Mouse (Mus musculus) embryonic stem cell, embryonic (primary cell): ENCODE data around the gene Hba-a1.

ENCODE experiments used
- CTCF ChIA-PET, 4 experiments: fragments of 300-600 bp in 2 of 4; fragments of 350-600 bp in 2 of 4; sonication (Branson Sonifier 250); formaldehyde crosslinking; loops; one replicate each; lab custom pipeline; 2022; ENCODE audit warnings: inconsistent platforms in 2 of 4; lab: Charles Lee
- POLR2A ChIA-PET, 4 experiments: fragments of 300-600 bp in 2 of 4; fragments of 350-600 bp in 2 of 4; sonication (Branson Sonifier 250); formaldehyde crosslinking; loops; one replicate each; lab custom pipeline; 2022; ENCODE audit warnings: antibody characterized with exemption in 4 of 4, inconsistent platforms in 1 of 4; lab: Charles Lee

Gene Hba-a1

DNA sequence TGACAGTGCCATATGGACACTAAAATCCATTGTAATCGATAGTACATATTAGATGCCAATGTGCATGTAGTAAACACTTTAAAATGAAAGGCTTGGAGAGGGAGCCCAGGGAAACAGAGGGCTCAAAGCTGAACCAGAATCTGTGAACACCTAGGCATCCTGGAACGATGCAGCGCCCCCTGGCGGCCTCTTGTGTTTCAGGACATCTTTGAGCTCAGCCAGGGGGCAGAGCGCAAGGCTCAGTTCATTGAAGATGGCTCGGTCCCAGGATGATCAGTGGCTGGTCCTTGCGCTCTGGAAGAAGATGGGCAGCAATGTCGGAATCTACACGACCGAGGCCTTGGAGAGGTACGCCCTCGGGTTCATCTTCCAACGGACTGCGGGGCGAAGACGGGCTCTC lies 16.6 kb downstream of the Hba-a1 start, which contains the start of gene Hbq1a:
TSS of gene Hbq1a (plus strand) at position 205 of the 400 bp plus-strand sequence.
- ChIA-PET CTCF (interaction anchor here (0.6 to 1.8 kb wide), 38 partner anchors 10 to 905 kb away, joined by 3 to 49 read pairs (median 4); partner anchors contain the start of genes Hbq1b (in 2 of the 4), Snrnp25 (in 1 of the 4) and Ubtd2 (in 1 of the 4)), POLR2A (interaction anchor here in 1 of 4 experiments (0.8 to 1.2 kb wide), 4 partner anchors 13 to 81 kb away, joined by 3 to 6 read pairs (median 4); partner anchors contain the start of gene Hbq1b)

DNA sequence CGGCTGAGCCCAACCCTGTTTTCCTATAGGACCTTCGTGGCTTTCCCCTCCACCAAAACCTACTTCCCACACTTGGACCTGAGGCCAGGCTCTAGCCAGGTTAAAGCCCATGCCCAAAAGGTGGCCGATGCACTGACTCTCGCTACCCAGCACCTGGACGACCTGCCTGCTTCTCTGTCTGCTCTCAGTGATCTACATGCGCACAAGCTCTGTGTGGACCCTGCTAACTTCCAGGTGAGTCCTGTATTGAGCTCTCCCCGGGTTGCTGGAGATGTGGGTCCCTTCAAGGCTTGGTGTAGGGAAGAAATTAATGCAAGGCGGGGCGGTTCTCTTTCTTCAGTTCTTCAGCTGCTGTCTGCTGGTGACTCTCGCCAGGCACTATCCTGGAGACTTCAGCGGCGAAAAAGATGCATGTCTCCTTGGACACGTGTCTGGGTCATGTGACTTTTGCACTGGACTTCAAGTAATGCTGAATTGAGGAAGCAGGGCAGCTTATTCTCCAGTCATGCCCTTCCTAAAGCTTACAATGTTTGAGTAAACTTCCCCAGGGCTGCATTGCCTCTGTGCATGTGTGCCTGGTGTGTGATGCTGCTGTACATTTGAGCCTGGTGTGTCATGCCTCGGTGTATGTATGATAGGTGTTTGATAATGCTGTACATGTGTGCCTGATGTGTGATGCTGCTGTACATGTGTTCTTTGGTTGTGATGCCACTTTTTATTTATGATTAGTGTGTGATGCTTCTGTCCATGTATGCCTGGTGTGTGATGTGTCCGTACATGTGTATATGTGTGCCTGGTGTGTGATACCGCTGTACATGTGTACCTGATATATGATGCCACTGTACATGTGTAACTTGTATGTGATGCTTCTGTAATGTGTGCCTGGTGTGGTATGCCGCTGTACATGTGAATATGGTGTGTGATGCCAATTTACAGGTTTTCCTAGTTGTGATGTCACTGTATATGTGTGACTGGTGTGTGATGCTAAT lies 17.3 kb downstream of the Hba-a1 start:
- CTCF ChIA-PET = interaction anchor here (0.7 to 1.8 kb wide), 36 partner anchors 10 to 906 kb away, joined by 3 to 49 read pairs (median 4); partner anchors contain the start of genes Hbq1b (in 2 of the 4), Snrnp25 (in 1 of the 4) and Ubtd2 (in 1 of the 4)
- POLR2A ChIA-PET = interaction anchor here in 1 of 4 experiments (0.8 to 1.2 kb wide), 4 partner anchors 14 to 82 kb away, joined by 3 to 6 read pairs (median 4); partner anchors contain the start of gene Hbq1b

DNA sequence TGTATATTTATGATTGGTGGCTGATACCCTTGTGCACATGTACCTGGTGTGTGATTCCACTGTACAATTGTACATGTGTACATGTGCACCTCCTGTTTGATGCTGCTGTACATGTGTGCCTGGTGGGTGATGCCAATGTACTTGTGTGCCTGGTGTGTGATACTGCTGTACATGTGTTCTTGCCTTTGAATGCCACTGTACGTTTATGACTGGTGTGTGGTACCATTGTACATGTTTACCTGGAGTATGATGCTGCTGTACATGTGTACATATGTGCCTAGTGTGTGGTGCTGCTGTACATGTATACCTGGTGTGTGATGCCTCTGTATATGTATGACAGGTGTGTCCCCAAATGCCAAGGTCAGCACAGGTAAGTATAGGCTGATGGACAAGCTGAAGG lies 18.2 kb downstream of the Hba-a1 start:
- CTCF ChIA-PET = no interaction called here
- POLR2A ChIA-PET = no interaction called here

DNA sequence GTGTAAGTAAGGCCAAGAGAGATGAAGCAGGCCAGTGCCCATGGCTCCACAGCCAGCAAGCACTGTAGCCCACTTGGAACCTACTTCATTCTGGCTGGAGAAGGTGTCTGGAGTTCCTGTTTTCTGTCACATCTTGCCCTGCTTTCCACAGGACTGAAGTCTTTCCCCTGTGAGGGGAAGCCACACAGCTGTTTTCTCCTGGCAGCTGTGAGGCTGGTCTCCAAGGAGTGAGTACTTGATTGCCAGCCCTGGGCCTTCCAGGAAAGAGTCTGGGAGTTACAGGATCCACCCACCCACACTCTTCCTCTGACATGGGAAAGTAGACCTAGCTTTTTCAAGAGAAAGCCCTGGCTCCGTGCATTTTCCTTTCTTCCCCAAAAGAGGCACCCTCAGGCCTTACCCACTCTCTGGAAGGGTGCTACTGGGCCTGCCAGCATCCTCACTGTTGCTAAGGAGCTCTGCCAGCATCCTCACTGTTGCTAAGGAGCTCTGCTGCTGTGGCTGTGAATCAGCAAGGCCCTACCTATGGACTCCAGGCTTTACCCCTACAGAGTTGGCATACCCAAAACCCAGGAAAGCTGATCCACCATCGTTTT lies 19.6 kb downstream of the Hba-a1 start:
- POLR2A ChIA-PET = interaction anchor here in 3 of 4 experiments (0.6 to 1.7 kb wide), 4 partner anchors 17 to 288 kb away, joined by 3 to 6 read pairs (median 4); no protein-coding TSS in a partner anchor
- CTCF ChIA-PET = interaction anchor here (0.8 to 1.5 kb wide), 8 partner anchors 9 to 98 kb away, joined by 3 to 8 read pairs (median 4); partner anchors contain the start of genes Hbq1b (in 1 of the 4) and Snrnp25 (in 1 of the 4)

DNA sequence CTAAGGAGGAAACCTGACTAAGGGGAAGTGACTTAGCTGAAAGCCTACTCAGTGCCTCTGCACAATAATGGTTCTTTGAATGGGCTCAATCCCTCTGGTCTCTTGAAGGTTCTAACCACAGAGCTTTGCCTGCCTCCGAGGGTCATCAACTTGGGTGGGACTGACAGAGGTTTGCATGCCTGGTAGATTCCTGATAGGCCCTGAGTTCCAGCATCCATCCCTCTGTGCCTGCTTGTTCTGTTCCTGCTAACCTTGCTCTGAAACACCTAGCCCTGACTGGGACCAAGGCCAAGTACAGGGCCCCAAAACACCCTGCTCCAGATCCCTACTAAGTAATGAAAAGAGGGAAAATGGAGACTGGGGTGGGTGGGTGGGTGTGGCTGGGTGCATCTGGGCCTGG lies 20.1 kb downstream of the Hba-a1 start:
- ChIA-PET POLR2A (interaction anchor here in 2 of 4 experiments (0.6 to 1.7 kb wide), 3 partner anchors 17 to 289 kb away, joined by 3 to 6 read pairs (median 3); no protein-coding TSS in a partner anchor), CTCF (interaction anchor here (0.8 to 1.5 kb wide), 8 partner anchors 9 to 98 kb away, joined by 3 to 8 read pairs (median 4); partner anchors contain the start of genes Hbq1b (in 1 of the 4) and Snrnp25 (in 1 of the 4))

DNA sequence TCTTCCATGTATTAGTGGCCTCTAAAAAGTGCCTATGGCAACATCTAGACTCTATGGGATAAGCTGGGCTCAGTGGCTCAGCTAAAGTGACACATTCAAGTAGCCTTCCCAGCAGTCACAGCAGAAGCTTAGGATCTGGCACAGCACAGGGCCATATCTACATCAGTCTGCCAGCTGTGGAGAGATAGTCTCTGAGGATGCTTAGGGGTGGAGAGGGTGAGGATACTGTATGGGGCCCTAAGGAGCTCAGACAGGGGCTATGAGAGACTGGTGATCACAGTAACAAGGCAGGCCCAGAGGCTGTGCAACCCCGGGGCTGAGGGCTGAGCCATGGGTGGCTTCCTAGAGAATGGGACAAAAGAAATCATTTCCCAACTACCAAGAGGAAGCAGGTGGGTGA lies 23.7 kb downstream of the Hba-a1 start:
- POLR2A ChIA-PET = interaction anchor here in 1 of 4 experiments (2.0 kb wide), 1 partner anchor 14 kb away, joined by 7 read pairs; no protein-coding TSS in a partner anchor
- CTCF ChIA-PET = interaction anchor here in 3 of 4 experiments (0.6 to 4.7 kb wide), 6 partner anchors 14 to 124 kb away, joined by 3 to 22 read pairs (median 4); partner anchors contain the start of gene Hbq1b (in 1 of the 3)

DNA sequence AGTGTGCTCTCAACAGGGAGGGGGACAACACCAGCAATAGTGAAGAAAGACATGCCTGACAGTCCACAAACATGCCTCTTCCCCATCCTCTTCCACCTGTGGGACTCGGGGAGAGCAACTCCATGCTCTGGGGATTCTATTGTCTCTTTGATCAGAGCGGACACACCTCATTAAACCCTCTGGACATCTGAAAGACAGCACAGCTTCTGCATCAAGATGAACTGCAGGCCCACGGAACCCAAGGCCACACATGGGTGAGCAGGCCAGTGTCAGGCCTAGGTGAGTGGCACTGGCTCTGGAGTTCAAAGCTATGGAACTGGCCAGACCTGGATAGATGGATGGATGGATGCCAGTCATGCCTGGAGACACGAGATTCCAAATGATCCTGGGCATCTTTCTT lies 26.1 kb downstream of the Hba-a1 start:
- POLR2A ChIA-PET = interaction anchor here in 3 of 4 experiments (0.5 to 1.0 kb wide), 3 partner anchors 22 to 228 kb away, joined by 3 to 9 read pairs (median 4); no protein-coding TSS in a partner anchor
- CTCF ChIA-PET = interaction anchor here in 2 of 4 experiments (1.0 to 4.7 kb wide), 4 partner anchors 10 to 23 kb away, joined by 3 to 24 read pairs (median 13); partner anchors contain the start of genes Hbq1a (in 1 of the 2) and Hbq1b (in 1 of the 2)

DNA sequence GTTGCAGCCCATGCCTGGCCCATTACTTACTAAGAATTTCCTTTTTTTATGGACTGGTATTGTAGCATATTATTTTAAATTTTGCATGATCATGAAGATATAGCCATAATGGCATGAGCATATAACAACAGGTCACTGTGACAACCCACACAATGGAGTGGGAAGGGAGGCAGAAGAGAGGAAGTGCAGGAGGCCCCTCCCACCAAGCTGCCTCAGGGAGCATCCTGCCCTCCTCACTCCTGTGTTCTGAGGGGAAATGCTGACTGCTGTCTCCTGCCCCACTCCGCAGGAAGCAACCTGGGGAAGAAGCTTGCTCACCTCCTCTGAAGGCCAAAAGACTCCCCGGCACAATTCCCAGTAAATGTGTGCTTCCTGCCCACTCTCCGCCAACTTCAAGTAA lies 26.6 kb downstream of the Hba-a1 start:
- CTCF ChIA-PET = interaction anchor here in 2 of 4 experiments (1.0 to 4.7 kb wide), 4 partner anchors 10 to 23 kb away, joined by 3 to 24 read pairs (median 13); partner anchors contain the start of genes Hbq1a (in 1 of the 2) and Hbq1b (in 1 of the 2)

DNA sequence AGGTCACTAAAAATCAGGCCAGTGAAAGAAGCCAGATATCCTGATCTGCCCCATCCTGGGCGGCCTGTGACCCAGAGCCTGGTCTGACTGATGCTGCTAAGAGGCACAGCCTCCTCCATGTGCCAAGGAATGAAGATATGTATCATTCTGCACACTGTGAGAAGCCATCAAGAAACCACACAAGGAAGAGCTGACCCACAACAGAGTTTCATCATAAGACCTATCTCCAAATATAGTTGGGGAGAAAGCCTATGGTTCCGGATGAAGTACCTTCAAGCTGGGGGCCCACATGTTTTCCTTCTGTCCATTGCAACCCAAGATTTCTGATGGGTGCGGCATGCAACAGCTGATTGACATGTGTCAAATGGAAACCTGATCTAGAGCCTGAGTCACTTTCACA lies 32.7 kb downstream of the Hba-a1 start:
- POLR2A ChIA-PET = interaction anchor here in 1 of 4 experiments (0.5 kb wide), 1 partner anchor 10 kb away, joined by 3 read pairs; no protein-coding TSS in a partner anchor
- CTCF ChIA-PET = interaction anchor here in 1 of 4 experiments (1.3 kb wide), 1 partner anchor 16 kb away, joined by 5 read pairs; the partner anchor contains the start of gene Hbq1a

More for the DNA sequence above, 26.6 kb downstream of the Hba-a1 start:
- POLR2A ChIA-PET = interaction anchor here in 1 of 4 experiments (0.6 kb wide), 1 partner anchor 227 kb away, joined by 9 read pairs; no protein-coding TSS in a partner anchor

DNA sequence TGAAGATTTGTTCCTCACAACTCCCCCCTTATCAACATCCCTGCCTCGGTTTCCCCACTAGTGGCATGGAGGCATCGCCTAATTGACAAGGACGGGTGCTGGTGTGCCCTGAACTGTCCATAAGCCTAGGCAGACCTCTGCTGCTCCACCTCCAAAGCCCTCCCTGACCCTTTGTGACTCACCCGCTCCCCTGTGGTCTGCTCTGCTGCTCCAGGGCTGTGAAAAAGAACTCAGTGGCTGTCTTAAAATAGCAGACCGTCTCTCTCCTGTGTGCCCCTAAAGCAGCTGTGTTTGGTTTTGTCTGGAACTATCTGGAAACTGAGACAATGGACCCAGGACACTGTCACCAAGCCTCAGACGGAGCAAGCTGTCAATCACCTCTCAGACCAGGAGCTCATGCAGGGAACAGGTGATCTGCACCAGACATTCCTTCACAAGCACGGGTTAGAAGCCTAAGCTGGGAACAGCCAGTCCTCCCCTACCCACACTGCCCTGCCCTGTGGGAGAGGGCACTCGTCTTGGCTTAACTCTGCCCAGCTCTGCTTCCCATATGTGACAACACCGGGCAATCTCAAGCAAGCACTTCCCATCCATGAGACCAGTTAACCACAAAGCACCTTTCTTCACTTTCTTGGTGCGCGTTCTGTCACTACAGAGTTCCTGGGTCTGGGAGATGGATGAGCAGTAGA lies 37.3 kb downstream of the Hba-a1 start:
- ChIA-PET POLR2A (interaction anchor here in 2 of 4 experiments (0.5 to 2.9 kb wide), 22 partner anchors 9 to 450 kb away, joined by 3 to 10 read pairs (median 3); partner anchors contain the start of genes Snrnp25 (in 2 of the 2), Hbq1a (in 1 of the 2), Hbq1b (in 1 of the 2) and Nprl3 (in 1 of the 2)), CTCF (interaction anchor here (0.5 to 6.6 kb wide), 146 partner anchors 9 to 926 kb away, joined by 3 to 136 read pairs (median 4); partner anchors contain the start of genes Hbq1a (in 4 of the 4), Snrnp25 (in 4 of the 4), Hbq1b (in 3 of the 4) and Nprl3 (in 2 of the 4))

DNA sequence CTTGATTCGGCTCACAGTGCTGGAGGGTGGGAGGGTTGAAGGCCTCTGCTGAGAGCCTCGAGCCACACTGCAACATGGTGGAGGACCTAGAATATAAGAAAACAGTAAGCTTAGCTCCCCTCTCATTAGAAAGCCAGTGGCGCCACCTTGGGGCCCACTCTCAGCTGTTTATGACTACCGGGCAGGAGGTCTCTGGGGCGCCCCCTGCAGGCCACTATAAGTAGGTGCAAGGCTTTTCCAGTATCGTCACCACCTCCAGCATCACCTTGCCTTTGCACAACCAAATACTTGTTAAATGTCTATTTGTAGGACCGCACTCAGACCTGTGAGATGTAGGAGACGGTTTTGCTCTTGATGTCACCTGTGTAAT lies 37.9 kb downstream of the Hba-a1 start:
- CTCF ChIA-PET = interaction anchor here (0.5 to 6.6 kb wide), 149 partner anchors 9 to 927 kb away, joined by 3 to 136 read pairs (median 4); partner anchors contain the start of genes Hbq1a (in 4 of the 4), Snrnp25 (in 4 of the 4), Hbq1b (in 3 of the 4) and Nprl3 (in 2 of the 4)
- POLR2A ChIA-PET = interaction anchor here in 3 of 4 experiments (0.6 to 2.9 kb wide), 22 partner anchors 9 to 451 kb away, joined by 3 to 10 read pairs (median 3); partner anchors contain the start of genes Snrnp25 (in 2 of the 3), Fbxw11 (in 1 of the 3), Hbq1a (in 1 of the 3) and Hbq1b (in 1 of the 3)

DNA sequence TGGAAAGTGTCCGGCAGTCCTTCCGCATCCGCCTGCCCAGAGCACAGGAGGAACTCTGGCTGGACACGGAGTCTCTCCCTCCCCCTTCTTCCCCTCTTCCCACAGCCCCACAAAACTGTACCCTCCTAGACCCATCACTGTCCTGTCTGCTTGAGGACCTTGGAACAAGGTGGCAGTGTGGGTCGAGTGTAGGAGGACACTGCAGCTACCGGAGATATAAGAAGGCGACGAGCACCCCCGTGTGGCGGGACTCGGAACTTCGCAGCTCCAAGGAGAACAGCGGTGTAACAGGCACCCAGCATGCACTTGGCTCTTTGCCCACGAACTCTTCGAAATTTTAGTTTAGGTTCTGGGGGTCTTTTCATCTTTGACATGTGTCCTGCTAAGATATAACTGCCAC lies 41.3 kb downstream of the Hba-a1 start:
- POLR2A ChIA-PET = interaction anchor here in 2 of 4 experiments (0.5 to 1.6 kb wide), 3 partner anchors 106 to 215 kb away, joined by 3 to 4 read pairs (median 3); partner anchors contain the start of gene Snrnp25 (in 1 of the 2)
- CTCF ChIA-PET = interaction anchor here (0.5 to 6.6 kb wide), 46 partner anchors 10 to 844 kb away, joined by 3 to 72 read pairs (median 4); partner anchors contain the start of genes Hbq1b (in 2 of the 4), Hbq1a (in 1 of the 4), Nprl3 (in 1 of the 4) and Snrnp25 (in 1 of the 4)

DNA sequence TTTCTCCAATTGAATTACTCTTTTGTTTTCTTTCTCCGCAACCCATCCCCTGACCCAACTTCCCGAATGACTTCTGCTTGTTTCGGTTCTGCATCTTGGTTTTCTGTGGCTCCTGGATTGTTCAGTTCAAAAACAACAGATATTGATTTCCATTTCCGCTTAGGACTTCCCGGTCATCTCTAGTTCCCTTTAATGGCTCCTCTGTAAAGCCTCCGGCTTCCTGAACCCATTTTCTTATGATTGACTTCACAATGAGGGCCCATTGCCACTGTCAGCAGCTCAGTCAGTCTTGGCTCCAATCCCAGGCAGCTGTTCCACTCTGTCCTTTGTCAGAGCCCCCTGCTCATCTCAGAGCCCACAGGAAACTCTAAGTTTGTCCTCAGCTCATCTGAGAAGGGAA lies 47.8 kb downstream of the Hba-a1 start:
- POLR2A ChIA-PET = no interaction called here
- CTCF ChIA-PET = interaction anchor here (0.6 to 2.7 kb wide), 9 partner anchors 10 to 283 kb away, joined by 3 to 15 read pairs (median 4); no protein-coding TSS in a partner anchor

DNA sequence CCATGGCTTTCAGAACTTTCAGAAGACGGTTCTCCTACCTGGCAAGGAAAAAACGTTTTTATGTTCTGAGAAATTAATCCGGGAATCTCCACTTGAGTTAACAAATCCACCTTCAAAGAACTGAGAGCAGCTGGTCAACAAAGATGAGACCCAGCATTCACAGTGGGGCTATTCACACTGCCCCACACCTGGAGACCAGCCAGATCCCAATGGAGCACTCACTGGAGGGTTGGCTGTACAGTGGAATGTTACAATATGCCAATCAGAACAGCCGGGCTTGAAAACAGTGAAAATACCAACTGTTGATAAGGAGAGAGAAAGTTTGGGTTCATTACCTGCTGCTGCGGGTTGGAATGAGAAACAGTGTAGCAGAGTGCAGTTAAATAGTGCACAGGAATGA lies 48.5 kb downstream of the Hba-a1 start:
- POLR2A ChIA-PET = interaction anchor here in 1 of 4 experiments (0.7 kb wide), 1 partner anchor 22 kb away, joined by 4 read pairs; no protein-coding TSS in a partner anchor
- CTCF ChIA-PET = interaction anchor here in 2 of 4 experiments (1.6 to 2.7 kb wide), 2 partner anchors 11 to 150 kb away, joined by 5 to 15 read pairs; no protein-coding TSS in a partner anchor

DNA sequence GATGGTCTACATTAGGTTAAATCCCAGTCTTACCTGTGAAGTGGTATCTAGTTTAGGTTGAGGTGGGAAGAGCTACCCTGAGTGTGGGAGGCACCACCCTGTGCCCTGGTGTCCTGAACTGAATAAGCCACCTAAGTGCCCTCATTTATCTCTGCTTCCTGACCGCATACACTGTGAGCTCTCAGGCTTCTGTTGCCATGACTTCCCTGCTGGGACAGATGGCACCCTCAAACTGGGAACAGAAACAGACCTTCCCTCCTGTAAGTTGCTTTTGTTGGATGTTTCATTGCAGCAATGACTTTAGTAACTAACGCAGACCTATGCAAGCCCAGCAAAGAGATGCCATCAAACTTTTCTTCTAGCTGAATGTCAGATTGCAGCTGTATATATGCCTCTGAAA lies 49.9 kb downstream of the Hba-a1 start:
- CTCF ChIA-PET = interaction anchor here in 3 of 4 experiments (0.7 to 2.1 kb wide), 7 partner anchors 9 to 151 kb away, joined by 3 to 8 read pairs (median 4); no protein-coding TSS in a partner anchor
- POLR2A ChIA-PET = interaction anchor here (0.6 to 1.4 kb wide), 5 partner anchors 10 to 759 kb away, joined by 3 to 4 read pairs (median 3); partner anchors contain the start of gene Stk10 (in 1 of the 4)
